Mouse (Mus musculus): Measurements from ENCODE around the gene Pomgnt1. TPM values are rescaled to one million over a fixed set of nuclear protein-coding genes. Genes with fewer than 3 reads are reported as not detected.

Pomgnt1 gene
- polyA plus RNA-seq, 1 experiment from 2014 or later: 49.4 TPM

- H3K27ac ChIP-seq (ENCODE audit: low read length): no peak overlapping the region
- H3K9me3 ChIP-seq (replicated peaks; ENCODE audit: control insufficient read depth, low read length): no peaks in the 10 kb centered on the region
- H3K4me1 ChIP-seq (ENCODE audit: control insufficient read depth, insufficient read depth, low read length): no peaks in the 10 kb centered on the region
- no peak overlapping the region for H3K4me2 ChIP-seq (ENCODE audit: low read depth, low read length)
- no peak for ATAC-seq (ENCODE audit: insufficient read depth, low FRiP score)
- no peak overlapping the region for H3K9ac ChIP-seq (ENCODE audit: low read length)
- no peak overlapping the region for H3K4me3 ChIP-seq (replicated peaks; ENCODE audit: low read length)
- WGBS: 27% methylated on average over 2 of the region's 2 CpGs
- H3K27me3 ChIP-seq (ENCODE audit: control insufficient read depth, insufficient read depth, low read length): no peaks in the 10 kb centered on the region
- no peaks in the 10 kb centered on the region for H3K36me3 ChIP-seq (ENCODE audit: control insufficient read depth, insufficient read depth, low read length)
Measured at GRCm38 (mm10) chr4:116134990-116135389, 11.3 kb downstream of the Pomgnt1 start.

DNA sequence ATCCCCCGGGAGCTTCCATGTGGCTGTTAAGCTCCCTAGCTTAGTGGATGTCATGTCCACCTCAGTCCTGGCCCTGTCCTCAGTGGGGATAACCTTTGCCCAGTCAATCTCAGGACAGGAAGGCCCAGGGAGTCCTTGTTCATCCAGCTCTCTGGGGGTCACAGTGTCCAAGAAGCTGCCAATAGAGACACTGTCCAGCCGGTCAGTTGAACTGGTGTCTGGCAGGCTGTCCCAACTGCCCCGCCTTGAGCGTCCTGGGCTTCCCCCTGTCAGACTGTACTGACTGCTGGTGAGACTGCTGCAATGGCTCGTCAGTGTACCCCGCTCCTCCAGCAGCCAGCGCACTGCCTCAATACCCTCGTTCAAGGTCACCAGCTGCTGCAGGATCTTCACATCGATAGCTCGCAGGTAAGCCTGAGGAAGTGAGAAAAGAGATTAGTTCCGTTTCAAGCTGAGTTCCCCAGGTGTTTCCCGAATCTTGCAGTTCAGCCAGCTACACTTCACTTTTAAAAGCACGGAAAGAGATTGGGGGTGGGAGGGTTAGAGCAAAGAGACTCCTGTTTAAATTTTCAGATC, 13.9 kb downstream of the Pomgnt1 start:
- 46% methylated on average over 13 of the region's 13 CpGs for WGBS
- ATAC-seq (ENCODE audit: insufficient read depth, low FRiP score): no peak

GRCm38 (mm10) chr4:116140801-116141574, 17.3 kb downstream of the Pomgnt1 start:
- Histone ChIP-seq H3K9ac (ENCODE audit: low read length) (no peak overlapping the region), H3K9me3 (replicated peaks; ENCODE audit: control insufficient read depth, low read length) (no peaks in the 10 kb centered on the region), H3K4me1 (ENCODE audit: control insufficient read depth, insufficient read depth, low read length) (peaks cover 6% of the 10 kb centered on the region), H3K4me3 (replicated peaks; ENCODE audit: low read length) (no peak overlapping the region), H3K27ac (ENCODE audit: low read length) (no peak overlapping the region), H3K4me2 (ENCODE audit: low read depth, low read length) (no peak overlapping the region), H3K36me3 (ENCODE audit: control insufficient read depth, insufficient read depth, low read length) (no peaks in the 10 kb centered on the region), H3K27me3 (ENCODE audit: control insufficient read depth, insufficient read depth, low read length) (no peaks in the 10 kb centered on the region)
- WGBS: 78% methylated on average over 7 of the region's 7 CpGs
- no peak for ATAC-seq (ENCODE audit: insufficient read depth, low FRiP score)

More for the DNA sequence above, 13.9 kb downstream of the Pomgnt1 start:
- Histone ChIP-seq H3K36me3 (ENCODE audit: control insufficient read depth, insufficient read depth, low read length) (no peaks in the 10 kb centered on the region), H3K4me3 (replicated peaks; ENCODE audit: low read length) (no peak overlapping the region), H3K27ac (ENCODE audit: low read length) (no peak overlapping the region), H3K9ac (ENCODE audit: low read length) (no peak overlapping the region), H3K27me3 (ENCODE audit: control insufficient read depth, insufficient read depth, low read length) (no peaks in the 10 kb centered on the region), H3K4me1 (ENCODE audit: control insufficient read depth, insufficient read depth, low read length) (no peaks in the 10 kb centered on the region), H3K9me3 (replicated peaks; ENCODE audit: control insufficient read depth, low read length) (no peaks in the 10 kb centered on the region), H3K4me2 (ENCODE audit: low read depth, low read length) (no peak overlapping the region)

DNA sequence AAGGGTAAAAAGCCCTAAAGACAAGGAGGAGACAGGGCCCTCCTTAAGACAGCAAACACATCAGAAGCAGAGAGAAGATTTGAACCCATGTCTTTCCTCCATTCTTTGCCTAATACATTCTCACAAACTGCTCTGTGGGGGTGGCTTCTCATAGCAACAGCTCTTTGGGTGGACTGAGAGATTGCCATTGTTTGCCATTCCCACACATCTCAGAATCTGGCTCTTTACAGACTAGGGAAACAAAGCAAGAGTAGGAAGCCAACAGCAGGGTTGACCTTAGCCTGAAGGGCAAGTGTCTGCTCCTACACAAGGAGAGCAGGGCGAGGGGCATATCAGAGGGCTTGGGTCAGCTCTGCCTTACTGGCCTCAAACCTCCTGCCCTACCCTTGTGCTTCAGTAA, 18.1 kb downstream of the Pomgnt1 start:
- Histone ChIP-seq H3K9me3 (replicated peaks; ENCODE audit: control insufficient read depth, low read length) (no peaks in the 10 kb centered on the region), H3K27me3 (ENCODE audit: control insufficient read depth, insufficient read depth, low read length) (no peaks in the 10 kb centered on the region), H3K9ac (ENCODE audit: low read length) (no peak overlapping the region), H3K27ac (ENCODE audit: low read length) (no peak overlapping the region), H3K4me3 (replicated peaks; ENCODE audit: low read length) (no peak overlapping the region), H3K4me1 (ENCODE audit: control insufficient read depth, insufficient read depth, low read length) (peaks cover 6% of the 10 kb centered on the region), H3K4me2 (ENCODE audit: low read depth, low read length) (no peak overlapping the region), H3K36me3 (ENCODE audit: control insufficient read depth, insufficient read depth, low read length) (no peaks in the 10 kb centered on the region)
- 82% methylated on average over 1 of the region's 1 CpGs for WGBS
- ATAC-seq (ENCODE audit: insufficient read depth, low FRiP score): no peak

DNA sequence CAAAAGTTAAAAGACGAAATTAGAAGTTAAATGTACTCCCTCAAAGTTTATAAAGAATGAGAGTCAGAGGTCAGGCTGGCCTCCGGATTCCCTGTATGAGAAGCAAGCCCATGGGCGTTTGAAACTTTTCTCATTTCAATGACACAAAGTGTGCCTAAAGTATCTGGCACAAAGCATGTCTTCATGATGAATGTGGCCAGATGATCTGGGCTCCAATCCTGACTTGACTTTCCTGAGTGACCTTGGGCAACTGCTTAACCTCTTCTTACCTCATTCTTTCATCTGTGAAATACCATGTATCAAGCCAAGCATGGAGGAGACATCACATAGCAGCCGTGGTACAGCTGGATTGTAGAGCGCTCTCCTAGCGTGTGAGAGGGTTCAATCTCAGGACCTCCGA, 18.6 kb downstream of the Pomgnt1 start:
- H3K4me2 ChIP-seq (ENCODE audit: low read depth, low read length): no peak overlapping the region
- WGBS: 79% methylated on average over 7 of the region's 7 CpGs

DNA sequence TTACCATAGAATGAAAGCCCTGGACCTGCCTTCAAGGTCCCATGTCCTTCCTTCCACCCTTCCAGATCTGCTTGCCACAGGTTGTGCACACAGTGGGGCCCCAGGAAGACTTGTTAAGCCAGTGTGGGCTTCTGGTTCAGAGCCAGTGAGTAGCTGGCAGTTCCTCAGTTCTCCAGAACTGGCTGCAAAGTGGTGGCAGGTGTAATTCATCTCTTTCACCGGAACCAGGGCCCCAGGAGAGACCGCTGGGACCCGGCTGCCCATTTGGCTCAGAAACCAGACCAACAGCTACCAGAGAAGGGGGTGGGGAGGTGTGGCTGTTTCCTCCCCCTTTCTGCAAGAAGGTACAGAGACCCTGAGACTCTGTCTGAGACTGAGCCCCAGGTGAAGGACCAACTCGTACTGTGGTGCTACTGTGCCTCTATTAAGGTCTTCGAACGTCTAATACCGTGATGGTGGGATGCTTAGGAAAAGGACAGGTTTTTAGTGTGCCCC, 19.7 kb downstream of the Pomgnt1 start:
- H3K27ac ChIP-seq (ENCODE audit: low read length): no peak overlapping the region
- H3K9ac ChIP-seq (ENCODE audit: low read length): 0 out of 2 replicates have a peak overlapping the region, but pooled peaks have one; percentile 88
- WGBS: 10% methylated on average over 7 of the region's 7 CpGs
- H3K9me3 ChIP-seq (replicated peaks; ENCODE audit: control insufficient read depth, low read length): no peaks in the 10 kb centered on the region
- peak overlapping the region; percentile 78 for H3K4me3 ChIP-seq (replicated peaks; ENCODE audit: low read length)
- ATAC-seq (ENCODE audit: insufficient read depth, low FRiP score): no peak
- H3K4me1 ChIP-seq (ENCODE audit: control insufficient read depth, insufficient read depth, low read length): peaks cover 6% of the 10 kb centered on the region
- peak overlapping the region; percentile 90 for H3K4me2 ChIP-seq (ENCODE audit: low read depth, low read length)
- no peaks in the 10 kb centered on the region for H3K36me3 ChIP-seq (ENCODE audit: control insufficient read depth, insufficient read depth, low read length)
- no peaks in the 10 kb centered on the region for H3K27me3 ChIP-seq (ENCODE audit: control insufficient read depth, insufficient read depth, low read length)

More for the DNA sequence above, 18.6 kb downstream of the Pomgnt1 start:
- no peaks in the 10 kb centered on the region for H3K9me3 ChIP-seq (replicated peaks; ENCODE audit: control insufficient read depth, low read length)
- H3K27me3 ChIP-seq (ENCODE audit: control insufficient read depth, insufficient read depth, low read length): no peaks in the 10 kb centered on the region
- H3K4me3 ChIP-seq (replicated peaks; ENCODE audit: low read length): no peak overlapping the region
- no peak overlapping the region for H3K9ac ChIP-seq (ENCODE audit: low read length)
- H3K4me1 ChIP-seq (ENCODE audit: control insufficient read depth, insufficient read depth, low read length): peaks cover 6% of the 10 kb centered on the region
- no peak overlapping the region for H3K27ac ChIP-seq (ENCODE audit: low read length)
- H3K36me3 ChIP-seq (ENCODE audit: control insufficient read depth, insufficient read depth, low read length): no peaks in the 10 kb centered on the region
- no peak for ATAC-seq (ENCODE audit: insufficient read depth, low FRiP score)

DNA sequence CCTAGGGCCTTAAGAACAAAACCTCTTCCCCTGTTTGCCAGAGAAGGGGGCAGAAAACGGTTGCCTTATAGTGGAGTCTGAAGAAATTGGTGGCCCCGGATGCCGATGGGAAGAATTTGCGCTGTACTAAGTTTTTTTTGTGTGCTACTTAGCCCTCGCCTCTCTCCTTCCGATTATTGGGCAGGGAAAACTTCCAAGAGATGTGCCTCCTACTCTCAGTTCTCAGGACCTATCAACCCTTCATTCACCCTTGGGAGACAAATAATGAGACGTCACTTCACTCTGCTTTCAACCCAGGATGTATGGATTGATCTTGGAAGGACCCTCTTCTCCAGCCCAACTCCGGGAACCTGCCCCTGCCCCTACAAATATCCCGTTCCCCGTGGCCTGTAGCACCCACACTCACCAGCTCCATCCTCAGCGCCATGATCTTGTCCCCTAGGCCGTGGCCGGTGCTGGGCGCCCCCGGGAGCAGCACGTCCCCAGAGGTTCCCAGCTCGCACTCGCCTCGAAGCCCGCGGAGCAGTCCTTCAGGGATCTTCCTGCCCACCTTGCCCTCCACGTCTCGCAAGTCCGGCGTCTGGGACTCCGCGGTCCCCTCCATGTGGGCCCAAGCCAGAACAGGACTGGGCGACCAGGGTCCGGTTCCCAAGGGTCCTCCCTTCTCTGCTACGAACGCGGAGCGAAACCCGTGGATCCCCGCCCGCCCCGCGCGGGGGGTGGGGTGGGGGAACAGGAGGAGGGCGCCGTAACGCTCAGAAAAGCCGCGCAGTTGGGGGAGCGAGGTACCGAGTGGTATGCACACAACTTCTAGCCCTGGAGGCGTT, 20.5 kb downstream of the Pomgnt1 start:
- WGBS: under 1% methylated on average over 41 of the region's 47 CpGs
- H3K27me3 ChIP-seq (ENCODE audit: control insufficient read depth, insufficient read depth, low read length): no peaks in the 10 kb centered on the region
- H3K4me1 ChIP-seq (ENCODE audit: control insufficient read depth, insufficient read depth, low read length): peaks cover 6% of the 10 kb centered on the region
- H3K9ac ChIP-seq (ENCODE audit: low read length): peak overlapping the region; percentile 88
- H3K27ac ChIP-seq (ENCODE audit: low read length): no peak overlapping the region
- no peaks in the 10 kb centered on the region for H3K36me3 ChIP-seq (ENCODE audit: control insufficient read depth, insufficient read depth, low read length)
- ATAC-seq (ENCODE audit: insufficient read depth, low FRiP score): peak; percentile 57; the same call in 1 of the 2 replicates
- peak overlapping the region; percentile 90 for H3K4me2 ChIP-seq (ENCODE audit: low read depth, low read length)
- H3K4me3 ChIP-seq (replicated peaks; ENCODE audit: low read length): peak overlapping the region; percentile 78
- H3K9me3 ChIP-seq (replicated peaks; ENCODE audit: control insufficient read depth, low read length): no peaks in the 10 kb centered on the region

GRCm38 (mm10) chr4:116149812-116150155, 26.1 kb downstream of the Pomgnt1 start:
- H3K27ac ChIP-seq (ENCODE audit: low read length): peak overlapping the region; percentile 87
- H3K4me1 ChIP-seq (ENCODE audit: control insufficient read depth, insufficient read depth, low read length): peaks cover 15% of the 10 kb centered on the region
- H3K4me2 ChIP-seq (ENCODE audit: low read depth, low read length): peak overlapping the region; percentile 51
- H3K9me3 ChIP-seq (replicated peaks; ENCODE audit: control insufficient read depth, low read length): no peaks in the 10 kb centered on the region
- H3K27me3 ChIP-seq (ENCODE audit: control insufficient read depth, insufficient read depth, low read length): no peaks in the 10 kb centered on the region
- H3K36me3 ChIP-seq (ENCODE audit: control insufficient read depth, insufficient read depth, low read length): no peaks in the 10 kb centered on the region
- no peak for ATAC-seq (ENCODE audit: insufficient read depth, low FRiP score)
- WGBS: 18% methylated on average over 6 of the region's 6 CpGs
- peak overlapping the region; percentile 77 for H3K4me3 ChIP-seq (replicated peaks; ENCODE audit: low read length)
- H3K9ac ChIP-seq (ENCODE audit: low read length): peak overlapping the region; percentile 92

Data from stomach, embryonic 16.5 days (tissue).